ENCODE assay signal across 27 mouse cellular contexts in genomic region chr17:65988151-65988820, GRCm38 (mm10). TPM values are rescaled to one million over a fixed set of nuclear protein-coding genes. Genes with fewer than 3 reads are reported as not detected.
DNase-seq lines count a peak whose midpoint lies in the region; ATAC-seq and TF ChIP-seq lines count a peak whose summit lies in the region.
"Had no signal": no experiment of that assay in that cellular context is flagged by ENCODE, and none has a peak within 500 bp of the region (broad histone marks: within the 10 kb centered on the region; RNA-seq: fewer than 3 reads in every experiment).

No protein-coding gene starts in this region.

- no peak overlapping the region for H3K27ac ChIP-seq in heart, embryonic 10.5 days
- peak overlapping the region; percentile 53; the same call in 1 of the 2 replicates for H3K27ac ChIP-seq in liver, embryonic 11.5 days (ENCODE audit: low read depth, low read length)
- no peak overlapping the region for H3K27ac ChIP-seq in liver, postnatal 0 days (ENCODE audit: low read depth)
- no peak overlapping the region for H3K27ac ChIP-seq in forebrain, embryonic 10.5 days
- H3K27ac ChIP-seq in gastrocnemius, adult 2 months = no peak overlapping the region
- H3K27ac ChIP-seq: forebrain, embryonic 15.5 days; heart, embryonic 15.5 days; kidney, embryonic 15.5 days; layer of hippocampus, adult 2 months; macrophage; stomach, embryonic 15.5 days had no signal

- no peaks in the 10 kb centered on the region for H3K9me3 ChIP-seq in heart, embryonic 10.5 days
- no peaks in the 10 kb centered on the region for H3K9me3 ChIP-seq in liver, embryonic 11.5 days (ENCODE audit: control insufficient read depth, low read length)
- H3K9me3 ChIP-seq in liver, postnatal 0 days (ENCODE audit: low read length) = no peaks in the 10 kb centered on the region
- no peaks in the 10 kb centered on the region for H3K9me3 ChIP-seq in forebrain, embryonic 10.5 days
- H3K9me3 ChIP-seq: forebrain, embryonic 15.5 days; heart, embryonic 15.5 days; kidney, embryonic 15.5 days; stomach, embryonic 15.5 days had no signal

- no peaks in the 10 kb centered on the region for H3K36me3 ChIP-seq in heart, embryonic 10.5 days
- no peaks in the 10 kb centered on the region for H3K36me3 ChIP-seq in liver, embryonic 11.5 days (ENCODE audit: control insufficient read depth, insufficient read depth, low read length)
- 0 out of 2 replicates have a peak, but pooled peaks cover 3% of the 10 kb centered on the region for H3K36me3 ChIP-seq in liver, postnatal 0 days (replicated peaks; ENCODE audit: insufficient read depth, low read length)
- H3K36me3 ChIP-seq in forebrain, embryonic 10.5 days (replicated peaks) = no peaks in the 10 kb centered on the region
- H3K36me3 ChIP-seq: heart, embryonic 15.5 days; stomach, embryonic 15.5 days had no signal

- intact Hi-C loops in gastrocnemius, adult 2 months (cut with DNase I) = no loop called here

- no peak overlapping the region for H3K4me3 ChIP-seq in heart, embryonic 10.5 days
- no peak overlapping the region for H3K4me3 ChIP-seq in liver, embryonic 11.5 days (ENCODE audit: low read depth, low read length)
- no peak overlapping the region for H3K4me3 ChIP-seq in liver, postnatal 0 days (ENCODE audit: low read depth, low read length)
- no peak overlapping the region for H3K4me3 ChIP-seq in forebrain, embryonic 10.5 days
- H3K4me3 ChIP-seq in gastrocnemius, adult 2 months = no peak overlapping the region
- H3K4me3 ChIP-seq: forebrain, embryonic 15.5 days; heart, embryonic 15.5 days; kidney, embryonic 15.5 days; layer of hippocampus, adult 2 months; stomach, embryonic 15.5 days had no signal

- H3K4me2 ChIP-seq in liver, embryonic 11.5 days = peak overlapping the region; percentile 37; the same call in 1 of the 2 replicates
- H3K4me2 ChIP-seq in liver, postnatal 0 days (ENCODE audit: low read depth, low read length) = no peak overlapping the region
- H3K4me2 ChIP-seq: forebrain, embryonic 15.5 days; heart, embryonic 15.5 days; kidney, embryonic 15.5 days; stomach, embryonic 15.5 days had no signal

- H3K27me3 ChIP-seq in heart, embryonic 10.5 days (ENCODE audit: insufficient read depth, poor library complexity, severe bottlenecking) = no peaks in the 10 kb centered on the region
- H3K27me3 ChIP-seq in liver, embryonic 11.5 days (replicated peaks; ENCODE audit: control insufficient read depth, insufficient read depth, low read length) = no peaks in the 10 kb centered on the region
- H3K27me3 ChIP-seq in liver, postnatal 0 days (ENCODE audit: insufficient read depth, low read length) = no peaks in the 10 kb centered on the region
- H3K27me3 ChIP-seq in forebrain, embryonic 10.5 days (ENCODE audit: poor library complexity, severe bottlenecking) = no peaks in the 10 kb centered on the region
- H3K27me3 ChIP-seq: forebrain, embryonic 15.5 days; heart, embryonic 15.5 days; kidney, embryonic 15.5 days; stomach, embryonic 15.5 days had no signal

- ATAC-seq in liver, embryonic 11.5 days (replicated peaks; ENCODE audit: low FRiP score) = peak; percentile 87
- ATAC-seq in liver, postnatal 0 days = peak; percentile 53; the same call in 1 of the 2 replicates
- ATAC-seq: activated CD4-positive, CD25-positive, alpha-beta regulatory T cell, adult 4 months; forebrain, embryonic 15.5 days; hindbrain, embryonic 16.5 days had no signal

- H3K9ac ChIP-seq in liver, embryonic 11.5 days (ENCODE audit: low read depth, low read length) = no peak overlapping the region
- no peak overlapping the region for H3K9ac ChIP-seq in liver, postnatal 0 days (replicated peaks)
- H3K9ac ChIP-seq: forebrain, embryonic 15.5 days; heart, embryonic 15.5 days; kidney, embryonic 15.5 days; stomach, embryonic 15.5 days had no signal

- H3K4me1 ChIP-seq in heart, embryonic 10.5 days = no peaks in the 10 kb centered on the region
- peaks cover 11% of the 10 kb centered on the region; the same call in 1 of the 2 replicates for H3K4me1 ChIP-seq in liver, embryonic 11.5 days (replicated peaks; ENCODE audit: control insufficient read depth, insufficient read depth, low read length)
- no peaks in the 10 kb centered on the region for H3K4me1 ChIP-seq in liver, postnatal 0 days (ENCODE audit: insufficient read depth)
- peaks cover 2% of the 10 kb centered on the region; the same call in 1 of the 2 replicates for H3K4me1 ChIP-seq in forebrain, embryonic 10.5 days
- H3K4me1 ChIP-seq: forebrain, embryonic 15.5 days; heart, embryonic 15.5 days; kidney, embryonic 15.5 days; stomach, embryonic 15.5 days had no signal

- WGBS in heart, embryonic 10.5 days = 84% methylated on average over 3 of the region's 3 CpGs
- 34% methylated on average over 3 of the region's 3 CpGs for WGBS in liver, embryonic 11.5 days
- 54% methylated on average over 3 of the region's 3 CpGs for WGBS in liver, postnatal 0 days (ENCODE audit: insufficient replicate concordance)
- WGBS in forebrain, embryonic 10.5 days = 93% methylated on average over 3 of the region's 3 CpGs

- peak; percentile 76 for DNase-seq in heart, embryonic 10.5 days (ENCODE audit: low spot score)
- DNase-seq in heart, adult 8-10 months (ENCODE audit: low spot score) = no peak
- DNase-seq in liver, embryonic 11.5 days (ENCODE audit: low spot score) = peak; percentile 47
- no peak for DNase-seq in liver, postnatal 0 days
- DNase-seq in forebrain, embryonic 10.5 days (ENCODE audit: extremely low spot score, low spot score) = no peak
- no peak for DNase-seq in gastrocnemius, adult 2 months
- DNase-seq in frontal cortex, adult 2 months (ENCODE audit: extremely low spot score in 1 of 2, low spot score in 1 of 2) = no peak
- no peak for DNase-seq in adrenal gland, postnatal 36 days
- DNase-seq: adrenal gland, adult 2 months; cerebellum, adult 2 months; cerebellum, postnatal 25 days; kidney, adult 18-20 months; kidney, postnatal 36 days; left cerebral cortex, postnatal 4 days; lung, adult 2 months; lung, postnatal 10 days; midbrain, embryonic 14.5 days; right cerebral cortex, postnatal 25 days; thymus, postnatal 14 days had no signal

- peak; percentile 49; the same call in 1 of the 2 replicates for TF ChIP-seq EP300 in liver, postnatal 0 days (IDR thresholded peaks at IDR 0.05; ENCODE audit: low read depth)

- no peak for TF ChIP-seq CTCF in liver, postnatal 0 days (IDR thresholded peaks at IDR 0.05; ENCODE audit: low read depth)
- TF ChIP-seq CTCF in gastrocnemius, adult 2 months (IDR thresholded peaks at IDR 0.05) = no peak

RNA-seq across cellular contexts. Expression of gene Twsg1, which starts 37.3 kb away (rescaled TPM):
- 74.4 and 79.4 TPM in 2 replicates for polyA plus RNA-seq in heart, embryonic 10.5 days (2016; fragmentation: Nextera tagmentation; extraction: Ambion mirVana)
- 10 to 100 TPM; 69.1 to 85.0 (median 79.8) TPM for total RNA-seq in heart, adult 8-10 months (2022)
- polyA plus RNA-seq in liver, embryonic 11.5 days (2014; fragmentation: Nextera tagmentation; extraction: Ambion mirVana) = 47.3 and 48.4 TPM in 2 replicates
- 16.8 and 19.4 TPM in 2 replicates for polyA plus RNA-seq in liver, postnatal 0 days (2015; fragmentation: Nextera tagmentation; extraction: Ambion mirVana)
- polyA plus RNA-seq in forebrain, embryonic 10.5 days (2016; fragmentation: Nextera tagmentation; extraction: Ambion mirVana) = 85.6 and 87.5 TPM in 2 replicates
- total RNA-seq in gastrocnemius, adult 2 months (2021) = 10 to 100 TPM; 25.2 to 31.6 TPM
- polyA plus RNA-seq in frontal cortex, adult 2 months (2012; rRNA removed) = 19.9 and 24.8 TPM in 2 replicates
- total RNA-seq in adrenal gland, postnatal 36 days (2021) = 100 to 1,000 TPM; 111 to 124 TPM

Comparison
In these comparisons a context has a peak if more than half of its experiments do, and no peak if none do; other contexts are left out.
1. DNase-seq: peak in heart, embryonic 10.5 days (single experiment) and liver, embryonic 11.5 days (single experiment); none in heart, adult 8-10 months (single experiment), liver, postnatal 0 days (single experiment), forebrain, embryonic 10.5 days (single experiment), gastrocnemius, adult 2 months (single experiment), frontal cortex, adult 2 months (0 of 2) and adrenal gland, postnatal 36 days (0 of 2).